Mouse (Mus musculus) colon, adult 2 months (tissue): ENCODE data around the gene Mrgpra2a. TPM values are rescaled to one million over a fixed set of nuclear protein-coding genes. Genes with fewer than 3 reads are reported as not detected.

Experiments
- polyA plus RNA-seq: library from polyadenylated mRNA; depleted of rRNA; stranded (reverse); fragments of >200 nt; gene quantifications from 2 replicates; pipeline ENCODE4 v1.2.3, GENCODE M21; 2012; rRNA removed

The Mrgpra2a gene
- not detected in 2 replicates for polyA plus RNA-seq

DNA sequence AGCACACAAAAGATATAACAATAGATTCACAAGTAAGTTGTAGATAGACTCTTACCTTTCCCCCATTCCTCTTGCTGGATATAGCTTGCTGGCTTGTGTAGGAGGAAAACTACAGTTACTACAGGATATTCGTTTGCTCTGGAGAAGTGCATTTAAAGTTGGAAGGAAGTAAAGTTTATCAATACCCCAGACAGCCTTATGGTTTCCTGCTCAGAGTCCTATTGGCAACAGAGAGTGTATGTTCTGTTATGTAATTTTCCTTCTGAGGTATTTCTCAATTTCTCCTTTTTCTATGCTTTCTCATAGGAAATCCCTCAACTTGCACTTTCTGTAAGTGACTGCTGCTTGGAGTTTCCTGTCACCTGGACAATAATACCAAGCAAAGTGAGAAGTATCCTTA, at the start of gene Mrgpra2a:
Gene Mrgpra2a, minus strand, starts transcription at position 125 of the 400 bp plus-strand sequence.

Other genes starting within 250 kb of the Mrgpra2a start
- gene Mrgpra6, start 247.2 kb downstream of the Mrgpra2a start, polyA plus RNA-seq, result not detected in 2 replicates
- gene Mrgpra9, start 199.3 kb downstream of the Mrgpra2a start, polyA plus RNA-seq, result not detected in 2 replicates
- gene Mrgpra1, start 97.9 kb downstream of the Mrgpra2a start, polyA plus RNA-seq, result not detected in 2 replicates
- gene Mrgpra2b, start 76.7 kb upstream of the Mrgpra2a start, polyA plus RNA-seq, result not detected in 2 replicates
- gene Mrgpra3, start 149.2 kb upstream of the Mrgpra2a start, polyA plus RNA-seq, result not detected in 2 replicates